Mouse (Mus musculus) thymus, postnatal 36 days (tissue): ENCODE measurements around the gene Tex261.
A peak's percentile ranks its signal among the peaks of the same experiment; 100 is the strongest.

Experiments
- DNase-seq, 2 experiments: peaks; one replicate each; pipeline ENCODE4 v3.0.0; 2022; ENCODE audit warnings: mixed read lengths in 2 of 2

Gene Tex261

DNA sequence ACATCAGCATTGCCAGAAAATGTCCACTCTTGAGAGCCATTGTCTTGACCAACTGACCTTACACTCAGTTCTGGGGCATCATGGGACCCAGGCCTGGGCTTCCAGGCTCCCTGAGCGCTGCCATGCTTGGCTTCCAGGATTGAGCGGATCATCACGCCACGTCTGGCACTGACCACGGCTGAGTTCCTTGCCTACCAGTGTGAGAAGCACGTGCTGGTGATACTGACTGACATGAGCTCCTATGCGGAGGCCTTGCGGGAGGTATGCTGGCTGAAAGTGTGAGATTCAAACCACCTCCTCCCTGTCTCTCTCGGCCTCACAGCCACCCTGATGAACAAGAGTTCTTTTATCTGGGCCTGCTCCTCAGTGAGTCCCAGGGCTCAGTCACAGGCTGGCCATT, 19.6 kb downstream of the Tex261 start:
- no peak for DNase-seq

DNA sequence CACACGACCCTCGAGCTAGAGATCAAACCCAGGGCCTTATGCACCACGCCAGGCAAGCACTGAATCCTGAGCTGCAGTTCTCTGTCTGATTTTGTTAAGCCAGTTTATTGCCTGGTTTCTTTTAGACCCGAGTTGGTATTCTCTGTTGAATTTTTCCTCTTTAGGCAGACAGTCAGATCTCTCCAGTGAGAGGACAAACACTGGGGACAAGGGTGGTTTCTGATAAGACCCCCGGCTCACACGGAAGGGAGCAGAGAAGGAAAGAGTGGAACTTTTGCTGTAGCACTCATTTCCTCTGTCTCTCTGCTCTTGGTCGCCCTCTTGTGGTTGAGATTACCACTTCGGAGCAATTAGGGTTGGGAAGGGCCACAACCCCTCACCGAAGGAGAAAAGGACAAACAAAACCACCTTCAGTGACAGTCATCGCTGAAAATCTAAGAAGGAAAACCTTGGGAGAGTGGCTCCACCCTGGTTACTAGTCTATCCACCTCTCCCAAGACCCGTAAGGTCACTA, 25.4 kb downstream of the Tex261 start:
- DNase-seq = peak; percentile 46 to 60

DNA sequence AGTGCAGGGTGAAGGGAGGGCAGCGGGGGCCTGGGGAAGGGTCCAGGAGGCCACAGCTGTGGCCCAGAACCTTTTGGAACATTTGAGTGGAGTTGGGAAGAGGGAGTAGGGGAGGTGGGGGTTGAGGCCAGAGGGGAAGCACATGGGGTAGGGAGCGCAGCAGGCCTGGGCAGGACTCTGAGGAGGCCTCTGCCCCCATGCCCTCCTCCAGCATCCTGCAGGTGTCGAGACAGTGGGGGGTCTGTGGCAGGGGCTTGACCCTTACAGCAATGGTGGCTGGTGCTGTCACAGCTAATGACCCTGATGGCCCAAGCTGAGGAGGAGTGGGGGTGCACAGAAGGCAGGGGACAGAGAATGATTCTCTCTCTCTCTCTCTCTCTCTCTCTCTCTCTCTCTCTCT, 26.3 kb downstream of the Tex261 start:
- no peak for DNase-seq

DNA sequence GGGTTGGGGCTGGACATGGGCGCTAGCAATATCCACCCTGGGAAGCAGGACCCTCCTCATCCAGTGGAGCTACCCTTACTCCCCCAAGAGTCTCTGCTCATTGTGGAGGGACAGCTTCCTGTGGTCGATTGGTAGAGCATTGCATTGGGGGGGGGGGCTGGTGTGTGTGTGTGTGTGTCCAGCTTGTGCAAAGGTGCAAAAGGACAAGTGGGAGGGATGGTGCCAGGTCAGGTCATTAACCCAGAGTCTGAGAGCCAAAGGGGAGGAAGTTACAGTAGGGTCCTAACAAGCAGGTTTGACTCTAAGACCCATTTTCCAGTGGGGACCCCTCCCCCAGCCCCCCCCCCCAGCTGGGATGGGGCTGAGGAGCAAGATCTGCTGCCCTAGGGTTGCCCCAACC, 30.1 kb downstream of the Tex261 start:
- no peak for DNase-seq

DNA sequence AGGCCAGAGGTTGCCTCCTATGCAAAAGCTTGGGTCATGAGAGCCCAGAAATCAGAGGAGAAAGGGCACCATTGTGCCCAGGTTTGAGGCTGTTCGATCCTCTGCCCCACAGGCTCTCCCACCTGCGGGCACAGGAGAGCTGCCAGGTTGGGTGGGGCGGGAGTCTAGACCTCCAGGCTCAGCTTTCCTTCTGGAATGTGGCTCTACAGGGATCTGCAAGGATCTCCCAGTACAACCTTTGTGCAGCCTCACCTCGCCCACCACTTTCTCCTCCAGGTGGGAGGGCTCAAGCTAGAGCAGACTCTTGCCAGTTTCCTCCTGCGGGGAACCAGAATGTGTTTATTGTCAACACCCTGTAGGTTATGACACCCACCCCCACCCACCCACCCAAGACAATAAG, 31.1 kb downstream of the Tex261 start:
- no peak for DNase-seq

DNA sequence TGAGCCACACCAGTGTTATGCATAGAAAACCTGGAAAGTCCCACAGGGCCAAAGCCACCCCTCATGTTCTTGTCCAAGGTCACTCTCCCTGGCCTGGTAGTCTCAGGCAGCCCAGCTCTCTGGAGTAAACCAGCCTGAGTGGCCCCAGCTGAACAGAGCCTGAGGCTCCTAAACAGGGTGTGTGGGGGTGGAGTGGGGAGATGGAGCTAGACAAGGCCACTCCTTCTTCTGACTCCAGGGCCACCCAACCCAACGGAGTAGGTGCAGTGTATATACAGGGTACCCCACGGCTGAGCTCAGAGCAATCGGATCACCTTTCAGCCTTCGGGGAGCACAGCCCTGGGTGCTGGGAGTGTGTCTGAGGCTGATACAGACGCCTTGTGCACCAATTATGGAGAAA, 31.5 kb downstream of the Tex261 start:
- no peak for DNase-seq

DNA sequence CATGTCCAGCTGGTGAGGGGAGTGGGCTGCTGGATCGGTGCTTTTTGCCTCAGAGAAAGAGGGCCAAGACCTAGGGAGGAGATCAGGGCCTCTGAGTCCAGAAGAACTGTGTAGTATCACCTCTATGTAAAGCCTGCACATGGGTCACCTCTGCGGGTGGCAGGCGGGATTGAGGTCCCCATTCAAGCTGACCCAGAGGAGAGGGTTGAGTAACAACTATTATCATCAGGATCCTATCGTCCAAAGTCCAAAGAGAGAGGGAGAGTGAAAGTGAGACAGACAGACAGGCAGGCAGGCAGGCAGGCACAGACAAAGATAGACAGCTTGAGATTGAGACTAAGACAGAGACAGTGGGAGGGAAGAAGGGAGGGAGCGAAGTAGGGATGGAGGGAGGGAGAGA, 32.4 kb downstream of the Tex261 start:
- no peak for DNase-seq

DNA sequence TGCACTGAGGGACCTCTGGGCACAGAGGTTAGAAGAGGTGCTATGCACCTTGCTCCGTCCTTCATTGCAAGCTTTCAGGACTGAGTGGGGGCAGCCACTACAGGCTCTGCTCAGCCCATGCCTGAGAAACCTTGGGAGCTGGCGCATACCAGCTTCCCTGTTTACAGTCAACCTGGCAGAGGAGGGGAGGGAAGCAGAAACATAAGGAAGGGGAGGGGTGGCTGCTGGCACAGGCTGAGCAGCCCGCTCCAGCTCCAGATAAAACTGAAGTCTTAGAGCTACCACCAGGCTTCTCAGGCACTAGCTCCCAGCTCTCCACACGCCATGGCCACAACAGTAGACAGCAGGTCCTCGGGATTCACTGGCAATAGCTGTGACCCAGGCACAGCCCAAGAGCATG, 32.9 kb downstream of the Tex261 start, which contains the start of gene Atp6v1b1:
TSS of gene Atp6v1b1 (plus strand) at position 230 of the 400 bp plus-strand sequence.
- DNase-seq = no peak

DNA sequence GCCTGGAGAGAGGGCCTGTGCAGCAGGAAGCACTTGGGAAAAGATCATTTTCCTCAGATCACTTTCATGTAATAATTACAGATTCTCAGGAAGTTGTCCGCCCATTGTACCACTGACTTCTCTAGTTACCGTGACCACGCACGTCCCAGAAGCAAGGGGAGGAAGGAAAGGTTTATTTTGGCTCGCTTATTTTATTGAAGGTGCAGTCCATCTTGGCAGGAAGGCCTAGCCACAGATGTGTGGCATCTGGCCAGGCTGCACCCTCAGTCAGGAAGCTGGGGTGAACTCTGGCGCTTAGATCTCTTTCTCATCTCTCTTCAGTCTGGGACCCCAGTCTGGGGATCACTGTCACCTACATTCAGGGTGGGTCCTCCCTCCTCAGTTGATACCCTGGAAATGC, 37.0 kb downstream of the Tex261 start:
- DNase-seq = no peak

DNA sequence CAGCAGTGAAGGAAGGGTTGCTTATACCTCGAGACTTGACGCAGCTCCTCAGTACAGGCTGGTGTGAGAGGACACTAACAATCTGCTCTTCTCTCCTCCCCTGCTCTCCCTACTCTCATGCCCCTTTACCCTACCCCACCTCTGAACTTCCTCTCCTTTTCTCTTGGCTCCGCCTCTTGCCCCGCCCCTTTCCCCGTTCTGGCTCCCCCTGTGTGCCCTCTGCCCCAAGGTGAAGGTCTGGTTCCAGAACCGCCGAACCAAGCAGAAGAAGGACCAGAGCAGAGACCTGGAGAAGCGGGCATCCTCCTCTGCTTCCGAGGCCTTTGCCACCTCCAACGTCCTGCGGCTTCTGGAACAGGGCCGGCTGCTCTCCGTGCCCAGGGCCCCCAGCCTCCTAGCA, 38.3 kb downstream of the Tex261 start:
- DNase-seq = no peak

DNA sequence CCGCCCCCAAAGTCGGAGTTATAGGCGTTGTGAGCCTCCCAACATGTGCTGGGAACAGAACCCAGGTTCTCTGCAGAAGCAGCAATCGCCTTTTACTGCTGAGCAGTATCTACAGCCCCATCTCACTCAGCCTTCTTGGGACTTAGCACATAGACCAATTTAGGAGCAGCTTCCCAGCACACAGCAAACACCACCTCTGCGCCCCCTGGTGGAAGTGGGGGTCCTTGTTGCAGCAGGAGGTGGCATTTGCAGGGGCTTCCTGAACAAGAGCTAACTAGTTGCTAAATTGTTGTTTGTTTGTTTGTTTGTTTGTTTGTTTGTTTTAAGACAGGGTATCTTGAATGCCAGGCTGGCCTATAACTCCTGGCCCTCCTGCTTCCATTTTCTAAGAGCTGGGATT, 44.5 kb downstream of the Tex261 start:
- peak; percentile 67 to 74 for DNase-seq

DNA sequence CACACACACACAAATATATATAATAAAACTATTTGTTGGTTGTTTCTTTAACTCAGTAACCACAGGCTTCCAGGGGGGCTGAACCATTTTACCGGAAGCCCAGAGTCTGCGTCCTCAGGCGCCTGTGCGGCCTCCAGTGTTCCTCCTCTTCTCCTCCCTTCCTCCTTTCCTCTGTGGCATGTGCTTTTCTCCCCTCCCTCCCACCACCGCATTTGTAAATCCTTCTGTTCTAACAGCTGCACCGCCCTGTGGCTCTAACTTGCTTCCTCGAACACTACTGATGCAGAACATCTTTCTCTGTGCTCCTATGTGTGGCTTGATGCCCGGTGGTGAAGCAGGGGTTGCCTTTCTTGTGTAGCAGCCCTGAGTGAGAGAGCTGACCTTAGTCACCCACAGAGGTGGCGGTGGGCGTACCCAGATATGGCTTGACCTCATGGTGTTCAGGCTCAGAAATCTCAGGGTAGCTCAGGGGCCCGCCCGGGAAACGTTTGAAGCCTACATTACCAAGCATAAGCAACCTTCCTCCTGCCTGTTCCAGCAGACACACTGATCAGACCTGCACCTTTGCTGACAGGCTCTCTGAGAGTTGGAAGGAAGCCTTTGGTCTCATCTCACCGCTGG, 46.2 kb downstream of the Tex261 start:
- no peak for DNase-seq

DNA sequence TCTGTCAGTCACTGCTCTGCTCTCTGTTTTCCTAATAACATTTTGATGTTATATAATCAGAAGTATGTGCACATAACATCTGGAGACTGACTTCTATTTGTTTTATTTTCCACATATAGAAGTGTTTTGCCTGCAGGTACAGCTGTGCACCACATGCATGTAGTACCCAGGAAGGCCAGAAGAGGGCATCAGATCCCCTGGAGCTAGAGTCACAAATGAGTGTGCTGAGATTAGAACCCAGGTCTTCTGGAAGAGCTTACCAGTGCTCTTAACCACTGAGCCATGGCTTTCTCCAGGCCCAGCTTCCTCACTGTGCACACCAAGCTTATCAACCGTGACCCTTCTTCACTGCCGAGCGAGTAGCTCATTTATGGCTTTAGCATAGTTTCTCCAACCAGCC, 47.1 kb downstream of the Tex261 start:
- DNase-seq = peak; percentile 26 to 33

DNA sequence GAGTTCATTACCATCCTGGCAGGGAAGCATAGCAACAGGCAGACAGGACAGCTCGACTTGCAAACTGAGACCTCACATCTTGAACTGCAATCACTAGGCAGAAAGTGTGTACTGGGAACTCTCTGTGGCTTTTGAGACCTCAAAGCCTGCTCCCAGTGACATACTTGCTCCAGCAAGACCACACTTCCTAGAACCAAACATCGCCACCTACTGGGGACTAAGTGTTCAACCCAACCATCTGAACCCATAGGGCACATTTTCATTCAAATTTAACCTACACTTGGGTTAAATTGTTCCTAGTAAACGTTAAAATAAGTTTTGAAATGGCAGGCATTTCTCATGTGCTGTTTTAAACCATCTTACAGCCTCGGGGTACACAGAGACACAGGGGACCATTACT, 48.4 kb downstream of the Tex261 start:
- DNase-seq = no peak

DNA sequence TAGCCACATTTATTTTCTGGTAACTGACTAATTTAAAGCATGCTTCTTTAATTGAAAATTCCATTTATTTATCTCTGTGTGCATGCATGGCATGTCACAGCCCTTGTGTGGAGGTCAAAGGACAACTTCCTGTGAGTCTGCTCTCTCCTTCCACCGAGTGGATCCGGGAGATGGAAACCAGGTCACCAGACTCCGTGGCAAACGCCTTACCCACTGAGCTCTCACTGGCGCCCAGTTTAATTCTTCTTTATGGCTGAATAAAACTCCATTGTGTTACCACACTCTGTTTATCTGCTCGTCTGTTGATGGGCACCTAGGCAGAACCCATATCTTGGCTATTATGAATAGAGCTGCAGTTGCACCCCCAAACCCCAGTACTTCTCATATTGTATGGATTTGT, 53.1 kb downstream of the Tex261 start:
- DNase-seq = no peak
